Mouse (Mus musculus): ENCODE data around the gene Olfr1349. TPM values are rescaled to one million over a fixed set of nuclear protein-coding genes. Genes with fewer than 3 reads are reported as not detected.
"Not testable (repeated sequence)": the region's sequence is repeated elsewhere in the genome, so short reads cannot be mapped to it uniquely, and the experiment has no call there.

Gene Olfr1349
- not detected for total RNA-seq (2021)
- long read RNA-seq, experiment 1, result 0 reads
- long read RNA-seq, experiment 2, result 0 reads

GRCm38 (mm10) chr7:6522850-6523249, at the start of gene Olfr1349:
TSS of gene Olfr1349 (minus strand) at chr7:6522950.
- intact Hi-C loops (cut with DNase I), result no loop called here
- DNase-seq, result no peak

- intact Hi-C loops (cut with DNase I), result no loop called here
- no peak for DNase-seq
These were observed 41.8 kb upstream of the Olfr1349 start, which contains the start of gene Olfr1350 for GRCm38 (mm10) chr7:6564541-6564940. TSS of gene Olfr1350 (plus strand) at chr7:6564841.

- intact Hi-C loops (cut with DNase I), result no loop called here
- no peak for DNase-seq
These were observed 3.4 kb upstream of the Olfr1349 start for GRCm38 (mm10) chr7:6526141-6526540.

GRCm38 (mm10) chr7:6525001-6525400, 2.3 kb upstream of the Olfr1349 start:
- intact Hi-C loops (cut with DNase I), result no loop called here
- no peak for DNase-seq

- intact Hi-C loops (cut with DNase I), result no loop called here
- DNase-seq, result no peak
These were observed 1.1 kb downstream of the Olfr1349 start for GRCm38 (mm10) chr7:6521666-6522065.

GRCm38 (mm10) chr7:6508648-6509047, 14.1 kb downstream of the Olfr1349 start, which contains the start of gene Olfr1348:
TSS of gene Olfr1348 (minus strand) at chr7:6508748.
- intact Hi-C loops (cut with DNase I), result no loop called here

GRCm38 (mm10) chr7:6499655-6500054, 23.1 kb downstream of the Olfr1349 start, which contains the start of gene Olfr1347:
TSS of gene Olfr1347 (minus strand) at chr7:6499755.
- intact Hi-C loops (cut with DNase I), result no loop called here
- no peak for DNase-seq

More at GRCm38 (mm10) chr7:6508648-6509047, 14.1 kb downstream of the Olfr1349 start, which contains the start of gene Olfr1348:
- no peak for DNase-seq

GRCm38 (mm10) chr7:6486841-6487240, 35.9 kb downstream of the Olfr1349 start, which contains the start of gene Olfr5:
TSS of gene Olfr5 (minus strand) at chr7:6486941.
- DNase-seq, result no peak

GRCm38 (mm10) chr7:6477633-6478032, 45.1 kb downstream of the Olfr1349 start:
- DNase-seq; intact Hi-C loops (cut with DNase I): not testable (repeated sequence)

More at GRCm38 (mm10) chr7:6486841-6487240, 35.9 kb downstream of the Olfr1349 start, which contains the start of gene Olfr5:
- intact Hi-C loops (cut with DNase I), result no loop called here

GRCm38 (mm10) chr7:6466951-6467350, 55.8 kb downstream of the Olfr1349 start, which contains the start of gene Olfr1346:
TSS of gene Olfr1346 (plus strand) at chr7:6467101.
- intact Hi-C loops (cut with DNase I), result no loop called here
- no peak for DNase-seq

Other genes starting within 250 kb of the Olfr1349 start
- 1 to 10 TPM; 3.5 to 3.6 TPM for gene Zfp667, start 236.4 kb downstream of the Olfr1349 start, total RNA-seq (2021)
- under 1 TPM; 0.46 to 0.49 TPM for gene Zfp583, start 191.7 kb downstream of the Olfr1349 start, total RNA-seq (2021)
- gene Gm3854, start 179.2 kb downstream of the Olfr1349 start, total RNA-seq (2021), result under 1 TPM; 0.18 to 0.32 TPM
- gene Zfp78, start 159.7 kb downstream of the Olfr1349 start, total RNA-seq (2021), result 1 to 10 TPM; 1.4 to 2.2 TPM
- 1 to 10 TPM in 1 of 2 experiments, under 1 TPM in 1; 0.77 to 1.2 TPM for gene Zfp28, start 139.7 kb downstream of the Olfr1349 start, total RNA-seq (2021)
- gene Smim17, start 124.2 kb downstream of the Olfr1349 start, total RNA-seq (2021), result under 1 TPM in 1 of 2 experiments, not detected in 1; 0.32 TPM
- not detected for gene Gm20715, start 112.7 kb downstream of the Olfr1349 start, total RNA-seq (2021)
- gene Olfr1344, start 84.3 kb downstream of the Olfr1349 start, total RNA-seq (2021), result not detected
- not detected for gene Olfr1336, start 66.8 kb downstream of the Olfr1349 start, total RNA-seq (2021)
- gene Olfr1346, start 55.8 kb downstream of the Olfr1349 start, total RNA-seq (2021), result not detected
- not detected for gene Olfr5, start 36.0 kb downstream of the Olfr1349 start, total RNA-seq (2021)
- gene Olfr1347, start 23.2 kb downstream of the Olfr1349 start, total RNA-seq (2021), result not detected
- not detected for gene Olfr1348, start 14.2 kb downstream of the Olfr1349 start, total RNA-seq (2021)
- gene Olfr1350, start 41.9 kb upstream of the Olfr1349 start, total RNA-seq (2021), result not detected
- 1 to 10 TPM; 4.5 to 5.5 TPM for gene Zim1, start 173.5 kb upstream of the Olfr1349 start, total RNA-seq (2021)
- gene Peg3, start 207.5 kb upstream of the Olfr1349 start, total RNA-seq (2021), result 10 to 100 TPM in 1 of 2 experiments, 1 to 10 TPM in 1; 9.0 to 11.3 TPM
- under 1 TPM; 0.31 to 0.59 TPM for gene Usp29, start 207.6 kb upstream of the Olfr1349 start, total RNA-seq (2021)

All from gastrocnemius, postnatal 36 days (tissue).